Mouse (Mus musculus): ENCODE measurements around the gene Ncl. TPM values are rescaled to one million over a fixed set of nuclear protein-coding genes. Genes with fewer than 3 reads are reported as not detected.
A peak's percentile ranks its signal among the peaks of the same experiment; 100 is the strongest.

Ncl gene
- polyA plus RNA-seq, 1 experiment from 2014 or later = 227 TPM

DNA sequence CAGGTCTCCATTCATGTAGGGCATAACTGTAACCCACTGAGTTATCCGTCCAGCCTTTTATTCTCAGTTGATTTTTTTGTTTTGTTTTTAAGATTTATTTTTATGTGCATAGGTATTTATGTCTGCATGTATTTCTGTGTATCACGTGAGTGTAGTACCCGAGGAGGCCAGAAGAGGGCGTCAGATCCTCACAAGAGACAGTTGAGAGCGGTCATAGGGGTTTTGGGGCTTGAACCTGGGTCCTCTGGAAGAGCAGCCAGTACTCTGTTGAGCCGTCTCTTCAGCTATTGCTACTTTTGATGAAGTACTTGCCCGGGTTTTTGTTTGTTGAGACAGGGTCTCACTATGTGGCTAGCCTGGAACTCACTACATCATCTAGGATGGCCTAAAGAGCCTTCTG lies 36.7 kb upstream of the Ncl start:
- Histone ChIP-seq H3K9me3 (ENCODE audit: control insufficient read depth, low read length) (no peaks in the 10 kb centered on the region), H3K4me1 (replicated peaks; ENCODE audit: control insufficient read depth, insufficient read depth, low read length) (no peaks in the 10 kb centered on the region), H3K36me3 (ENCODE audit: control insufficient read depth, insufficient read depth) (no peaks in the 10 kb centered on the region), H3K4me3 (replicated peaks; ENCODE audit: low read length) (no peak overlapping the region), H3K27ac (ENCODE audit: low read length) (no peak overlapping the region), H3K4me2 (ENCODE audit: low read length) (no peak overlapping the region), H3K27me3 (replicated peaks; ENCODE audit: control insufficient read depth, insufficient read depth, low read length) (no peaks in the 10 kb centered on the region), H3K9ac (replicated peaks; ENCODE audit: low read depth, low read length) (no peak overlapping the region)
- no peak for ATAC-seq
- 71% methylated on average over 7 of the region's 7 CpGs for WGBS

DNA sequence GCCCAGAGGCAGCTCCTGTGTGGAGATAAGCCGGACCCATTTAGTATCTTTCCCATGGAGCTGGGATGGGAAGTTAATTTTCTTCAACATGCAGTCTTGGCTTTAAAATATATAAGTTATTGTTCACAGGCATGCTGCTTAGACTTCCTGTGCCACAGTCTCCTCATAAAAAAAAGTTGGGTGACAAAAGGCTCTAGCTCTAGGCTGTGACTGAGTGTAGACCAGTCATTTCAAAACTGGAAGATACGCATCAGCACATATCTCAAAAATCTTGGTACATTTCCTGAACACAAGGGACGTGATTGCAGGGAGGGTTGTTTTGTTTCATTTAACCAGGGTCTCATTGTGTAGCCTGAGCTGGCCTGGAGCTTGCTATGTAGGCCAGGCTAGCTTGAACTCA lies 35.0 kb upstream of the Ncl start:
- H3K36me3 ChIP-seq (ENCODE audit: control insufficient read depth, insufficient read depth) = no peaks in the 10 kb centered on the region
- H3K9ac ChIP-seq (replicated peaks; ENCODE audit: low read depth, low read length) = no peak overlapping the region
- WGBS = 88% methylated on average over 3 of the region's 3 CpGs
- no peak overlapping the region for H3K4me3 ChIP-seq (replicated peaks; ENCODE audit: low read length)
- H3K4me1 ChIP-seq (replicated peaks; ENCODE audit: control insufficient read depth, insufficient read depth, low read length) = no peaks in the 10 kb centered on the region
- no peaks in the 10 kb centered on the region for H3K27me3 ChIP-seq (replicated peaks; ENCODE audit: control insufficient read depth, insufficient read depth, low read length)
- H3K27ac ChIP-seq (ENCODE audit: low read length) = no peak overlapping the region
- ATAC-seq = no peak
- H3K4me2 ChIP-seq (ENCODE audit: low read length) = no peak overlapping the region
- no peaks in the 10 kb centered on the region for H3K9me3 ChIP-seq (ENCODE audit: control insufficient read depth, low read length)

GRCm38 (mm10) chr1:86393219-86393618 lies 34.0 kb upstream of the Ncl start:
- Histone ChIP-seq H3K4me1 (replicated peaks; ENCODE audit: control insufficient read depth, insufficient read depth, low read length) (no peaks in the 10 kb centered on the region), H3K9me3 (ENCODE audit: control insufficient read depth, low read length) (no peaks in the 10 kb centered on the region), H3K9ac (replicated peaks; ENCODE audit: low read depth, low read length) (no peak overlapping the region), H3K27ac (ENCODE audit: low read length) (no peak overlapping the region), H3K27me3 (replicated peaks; ENCODE audit: control insufficient read depth, insufficient read depth, low read length) (no peaks in the 10 kb centered on the region), H3K36me3 (ENCODE audit: control insufficient read depth, insufficient read depth) (no peaks in the 10 kb centered on the region), H3K4me3 (replicated peaks; ENCODE audit: low read length) (no peak overlapping the region), H3K4me2 (ENCODE audit: low read length) (no peak overlapping the region)
- WGBS = 89% methylated on average over 3 of the region's 3 CpGs
- ATAC-seq = no peak

GRCm38 (mm10) chr1:86391425-86391824 lies 32.2 kb upstream of the Ncl start:
- no peaks in the 10 kb centered on the region for H3K27me3 ChIP-seq (replicated peaks; ENCODE audit: control insufficient read depth, insufficient read depth, low read length)
- H3K4me3 ChIP-seq (replicated peaks; ENCODE audit: low read length) = no peak overlapping the region
- no peaks in the 10 kb centered on the region for H3K4me1 ChIP-seq (replicated peaks; ENCODE audit: control insufficient read depth, insufficient read depth, low read length)
- 69% methylated on average over 2 of the region's 2 CpGs for WGBS
- no peak for ATAC-seq
- no peak overlapping the region for H3K4me2 ChIP-seq (ENCODE audit: low read length)
- H3K9ac ChIP-seq (replicated peaks; ENCODE audit: low read depth, low read length) = no peak overlapping the region
- H3K27ac ChIP-seq (ENCODE audit: low read length) = no peak overlapping the region
- H3K9me3 ChIP-seq (ENCODE audit: control insufficient read depth, low read length) = no peaks in the 10 kb centered on the region
- no peaks in the 10 kb centered on the region for H3K36me3 ChIP-seq (ENCODE audit: control insufficient read depth, insufficient read depth)

GRCm38 (mm10) chr1:86389230-86389629 lies 30.0 kb upstream of the Ncl start:
- Histone ChIP-seq H3K9me3 (ENCODE audit: control insufficient read depth, low read length) (no peaks in the 10 kb centered on the region), H3K27ac (ENCODE audit: low read length) (no peak overlapping the region), H3K4me2 (ENCODE audit: low read length) (no peak overlapping the region), H3K4me3 (replicated peaks; ENCODE audit: low read length) (no peak overlapping the region), H3K36me3 (ENCODE audit: control insufficient read depth, insufficient read depth) (no peaks in the 10 kb centered on the region), H3K4me1 (replicated peaks; ENCODE audit: control insufficient read depth, insufficient read depth, low read length) (no peaks in the 10 kb centered on the region), H3K27me3 (replicated peaks; ENCODE audit: control insufficient read depth, insufficient read depth, low read length) (no peaks in the 10 kb centered on the region), H3K9ac (replicated peaks; ENCODE audit: low read depth, low read length) (no peak overlapping the region)
- 0 out of 2 replicates have a peak, but pooled peaks have one; percentile 43 for ATAC-seq
- 7% methylated on average over 11 of the region's 11 CpGs for WGBS

- H3K4me1 ChIP-seq (replicated peaks; ENCODE audit: control insufficient read depth, insufficient read depth, low read length) = 0 out of 2 replicates have a peak, but pooled peaks cover 6% of the 10 kb centered on the region
- no peaks in the 10 kb centered on the region for H3K9me3 ChIP-seq (ENCODE audit: control insufficient read depth, low read length)
- no peak overlapping the region for H3K4me2 ChIP-seq (ENCODE audit: low read length)
- no peak overlapping the region for H3K9ac ChIP-seq (replicated peaks; ENCODE audit: low read depth, low read length)
- no peaks in the 10 kb centered on the region for H3K36me3 ChIP-seq (ENCODE audit: control insufficient read depth, insufficient read depth)
- no peak overlapping the region for H3K27ac ChIP-seq (ENCODE audit: low read length)
- H3K27me3 ChIP-seq (replicated peaks; ENCODE audit: control insufficient read depth, insufficient read depth, low read length) = no peaks in the 10 kb centered on the region
- no peak overlapping the region for H3K4me3 ChIP-seq (replicated peaks; ENCODE audit: low read length)
- 27% methylated on average over 13 of the region's 13 CpGs for WGBS
- ATAC-seq = 0 out of 2 replicates have a peak, but pooled peaks have one; percentile 38
These were observed 21.8 kb upstream of the Ncl start for GRCm38 (mm10) chr1:86381027-86381426.

- no peak for ATAC-seq
- WGBS = 72% methylated on average over 9 of the region's 9 CpGs
- H3K4me2 ChIP-seq (ENCODE audit: low read length) = no peak overlapping the region
- 0 out of 2 replicates have a peak, but pooled peaks cover 6% of the 10 kb centered on the region for H3K4me1 ChIP-seq (replicated peaks; ENCODE audit: control insufficient read depth, insufficient read depth, low read length)
- H3K36me3 ChIP-seq (ENCODE audit: control insufficient read depth, insufficient read depth) = no peaks in the 10 kb centered on the region
- H3K9ac ChIP-seq (replicated peaks; ENCODE audit: low read depth, low read length) = no peak overlapping the region
- H3K27ac ChIP-seq (ENCODE audit: low read length) = peak overlapping the region; percentile 48
- H3K9me3 ChIP-seq (ENCODE audit: control insufficient read depth, low read length) = no peaks in the 10 kb centered on the region
- no peaks in the 10 kb centered on the region for H3K27me3 ChIP-seq (replicated peaks; ENCODE audit: control insufficient read depth, insufficient read depth, low read length)
- no peak overlapping the region for H3K4me3 ChIP-seq (replicated peaks; ENCODE audit: low read length)
These were observed 20.0 kb upstream of the Ncl start for GRCm38 (mm10) chr1:86379161-86379569.

DNA sequence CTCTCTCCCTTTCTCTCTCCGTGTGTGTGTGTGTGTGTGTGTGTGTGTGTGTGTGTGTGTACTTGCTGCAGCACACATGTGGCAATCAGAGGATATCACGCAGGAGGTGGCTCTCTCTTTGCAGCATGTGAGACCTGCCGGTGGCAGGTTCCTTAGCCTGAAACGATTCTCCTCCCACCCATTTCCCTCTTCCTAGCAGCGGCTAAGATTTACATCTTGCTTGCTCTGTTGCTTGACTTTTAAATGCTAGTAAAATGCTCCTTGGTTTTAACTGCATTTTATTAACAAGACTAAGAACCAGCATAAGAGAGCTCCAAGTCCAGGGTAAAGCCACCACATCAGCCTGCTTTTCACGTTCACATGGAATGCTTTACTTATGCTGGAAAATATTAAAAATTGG lies 19.5 kb upstream of the Ncl start:
- Histone ChIP-seq H3K27me3 (replicated peaks; ENCODE audit: control insufficient read depth, insufficient read depth, low read length) (no peaks in the 10 kb centered on the region), H3K36me3 (ENCODE audit: control insufficient read depth, insufficient read depth) (no peaks in the 10 kb centered on the region), H3K9ac (replicated peaks; ENCODE audit: low read depth, low read length) (no peak overlapping the region), H3K4me1 (replicated peaks; ENCODE audit: control insufficient read depth, insufficient read depth, low read length) (0 out of 2 replicates have a peak, but pooled peaks cover 6% of the 10 kb centered on the region), H3K9me3 (ENCODE audit: control insufficient read depth, low read length) (no peaks in the 10 kb centered on the region), H3K27ac (ENCODE audit: low read length) (no peak overlapping the region), H3K4me2 (ENCODE audit: low read length) (no peak overlapping the region), H3K4me3 (replicated peaks; ENCODE audit: low read length) (no peak overlapping the region)
- WGBS = 65% methylated on average over 6 of the region's 6 CpGs
- no peak for ATAC-seq

GRCm38 (mm10) chr1:86376354-86376753 lies 17.2 kb upstream of the Ncl start:
- Histone ChIP-seq H3K4me3 (replicated peaks; ENCODE audit: low read length) (no peak overlapping the region), H3K9ac (replicated peaks; ENCODE audit: low read depth, low read length) (no peak overlapping the region), H3K36me3 (ENCODE audit: control insufficient read depth, insufficient read depth) (no peaks in the 10 kb centered on the region), H3K4me2 (ENCODE audit: low read length) (no peak overlapping the region), H3K27me3 (replicated peaks; ENCODE audit: control insufficient read depth, insufficient read depth, low read length) (no peaks in the 10 kb centered on the region), H3K4me1 (replicated peaks; ENCODE audit: control insufficient read depth, insufficient read depth, low read length) (0 out of 2 replicates have a peak, but pooled peaks cover 6% of the 10 kb centered on the region), H3K9me3 (ENCODE audit: control insufficient read depth, low read length) (no peaks in the 10 kb centered on the region), H3K27ac (ENCODE audit: low read length) (no peak overlapping the region)
- 69% methylated on average over 5 of the region's 5 CpGs for WGBS
- ATAC-seq = no peak

GRCm38 (mm10) chr1:86371997-86372396 lies 12.8 kb upstream of the Ncl start:
- 53% methylated on average over 10 of the region's 10 CpGs for WGBS
- no peak overlapping the region for H3K4me3 ChIP-seq (replicated peaks; ENCODE audit: low read length)
- no peaks in the 10 kb centered on the region for H3K27me3 ChIP-seq (replicated peaks; ENCODE audit: control insufficient read depth, insufficient read depth, low read length)
- H3K9ac ChIP-seq (replicated peaks; ENCODE audit: low read depth, low read length) = no peak overlapping the region
- no peaks in the 10 kb centered on the region for H3K36me3 ChIP-seq (ENCODE audit: control insufficient read depth, insufficient read depth)
- no peak overlapping the region for H3K27ac ChIP-seq (ENCODE audit: low read length)
- H3K9me3 ChIP-seq (ENCODE audit: control insufficient read depth, low read length) = no peaks in the 10 kb centered on the region
- H3K4me2 ChIP-seq (ENCODE audit: low read length) = no peak overlapping the region
- H3K4me1 ChIP-seq (replicated peaks; ENCODE audit: control insufficient read depth, insufficient read depth, low read length) = 0 out of 2 replicates have a peak, but pooled peaks cover under 1% of the 10 kb centered on the region
- ATAC-seq = no peak
